Mouse (Mus musculus) heart, postnatal 25 days (tissue): ENCODE results near the gene Cacna2d1. TPM values are rescaled to one million over a fixed set of nuclear protein-coding genes. Genes with fewer than 3 reads are reported as not detected.
A peak's percentile ranks its signal among the peaks of the same experiment; 100 is the strongest.

ENCODE experiments used
- DNase-seq: peaks from one replicate; pipeline ENCODE4 v3.0.0; 2022; ENCODE audit warnings: low spot score
- intact Hi-C: fragments of 180-260 bp; cut with DNase I; formaldehyde crosslinking; loops from one replicate; pipeline ENCODE4 v1.15.1; 2025
- total RNA-seq, 2 experiments: library from RNA; stranded (reverse); gene quantifications; 2 replicates each; pipeline ENCODE4 v1.2.3; 2021

Gene Cacna2d1
- total RNA-seq, 2 experiments from 2014 or later, result 97.0 to 105 TPM

- intact Hi-C loops, result no loop called here
- DNase-seq, result no peak
Measured at GRCm38 (mm10) chr5:16045147-16045878, 110.8 kb downstream of the Cacna2d1 start.

- intact Hi-C loops, result no loop called here
Measured at GRCm38 (mm10) chr5:16047452-16048191, 113.1 kb downstream of the Cacna2d1 start.

DNA sequence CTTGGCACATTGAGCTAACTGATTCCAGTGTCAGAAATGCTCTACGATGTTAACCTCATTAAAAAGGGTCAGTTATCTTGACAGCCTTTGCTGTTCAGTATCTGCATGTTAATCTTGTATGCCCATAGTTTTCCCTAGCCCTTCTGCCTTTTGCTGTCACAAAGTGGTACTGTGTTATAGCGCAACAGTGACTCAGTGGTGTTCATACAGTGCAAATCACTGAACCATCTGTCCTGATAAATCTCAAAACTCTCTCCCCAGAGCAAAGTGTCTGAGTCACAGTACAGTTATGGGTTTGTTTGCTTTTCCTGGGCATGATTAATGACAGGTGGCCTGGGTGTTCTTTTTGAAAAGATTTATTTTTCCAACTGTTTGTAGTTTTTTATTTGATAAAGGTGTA is 122.3 kb downstream of the Cacna2d1 start:
- intact Hi-C loops, result no loop called here
- no peak for DNase-seq

More at GRCm38 (mm10) chr5:16047452-16048191, 113.1 kb downstream of the Cacna2d1 start:
- peak; percentile 8 for DNase-seq

DNA sequence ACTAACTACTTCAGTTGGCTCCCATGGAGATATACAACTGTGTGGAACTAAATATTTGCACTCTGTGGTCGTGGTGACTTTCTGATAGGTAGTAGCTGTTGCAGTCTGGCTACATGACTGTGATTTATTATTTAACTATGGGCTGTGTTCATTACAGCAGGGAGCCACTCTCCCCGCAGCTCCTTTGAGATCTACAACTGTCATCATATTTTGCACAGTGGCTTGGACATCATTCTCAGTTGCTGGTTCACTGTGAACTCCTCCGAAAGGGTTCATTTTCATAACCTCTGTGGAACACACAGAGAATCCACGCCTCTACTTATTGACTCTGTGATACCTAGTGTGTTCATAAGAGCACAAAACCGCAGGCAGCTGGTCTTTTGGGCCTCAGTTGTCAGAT is 128.3 kb downstream of the Cacna2d1 start:
- intact Hi-C loops, result no loop called here
- no peak for DNase-seq

DNA sequence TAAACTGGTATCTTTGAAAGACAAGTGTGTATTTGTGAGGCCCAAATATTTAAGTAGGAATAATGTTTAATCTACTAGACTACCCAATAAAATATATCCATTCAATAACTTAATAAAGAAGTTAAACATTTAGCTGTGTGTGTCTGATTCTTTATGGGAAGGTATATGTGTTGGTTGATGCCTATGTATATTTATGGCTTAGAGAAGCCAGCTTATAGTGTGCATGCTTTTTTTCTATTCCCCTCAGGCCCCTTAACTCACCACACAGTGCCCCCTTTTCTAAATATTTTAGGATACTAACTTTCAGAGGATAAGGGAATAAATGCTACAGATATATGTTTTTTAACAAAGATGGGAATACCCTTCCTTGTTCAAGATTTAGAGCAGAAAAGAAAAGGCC is 128.8 kb downstream of the Cacna2d1 start:
- intact Hi-C loops, result no loop called here
- DNase-seq, result no peak

DNA sequence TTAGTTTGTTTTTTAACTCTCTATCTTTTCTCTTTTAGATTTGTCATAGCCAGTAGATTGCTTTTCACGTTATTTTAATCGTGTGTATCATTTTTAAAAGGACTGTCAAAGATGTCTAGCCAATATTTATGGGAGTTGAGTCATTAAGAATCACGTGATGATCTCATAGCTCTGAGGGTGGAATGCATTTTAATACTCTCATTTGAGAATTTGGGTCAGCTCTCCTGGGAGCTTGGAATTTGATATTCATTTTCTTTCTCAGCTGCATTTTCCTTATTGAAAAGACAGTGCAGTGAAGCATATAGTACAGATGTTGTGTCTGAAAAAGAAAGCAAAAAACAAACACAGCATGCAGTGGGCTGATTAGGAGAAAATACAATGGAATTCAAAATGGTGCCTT is 129.5 kb downstream of the Cacna2d1 start:
- intact Hi-C loops, result no loop called here
- no peak for DNase-seq

GRCm38 (mm10) chr5:16065816-16066215 is 131.3 kb downstream of the Cacna2d1 start:
- no peak for DNase-seq
- intact Hi-C loops, result no loop called here

GRCm38 (mm10) chr5:16082253-16082652 is 147.8 kb downstream of the Cacna2d1 start:
- intact Hi-C loops, result no loop called here
- no peak for DNase-seq

- no peak for DNase-seq
- intact Hi-C loops, result no loop called here
Measured at GRCm38 (mm10) chr5:16086979-16087902, 152.8 kb downstream of the Cacna2d1 start.

GRCm38 (mm10) chr5:16087995-16088394 is 153.5 kb downstream of the Cacna2d1 start:
- intact Hi-C loops, result no loop called here
- DNase-seq, result no peak

DNA sequence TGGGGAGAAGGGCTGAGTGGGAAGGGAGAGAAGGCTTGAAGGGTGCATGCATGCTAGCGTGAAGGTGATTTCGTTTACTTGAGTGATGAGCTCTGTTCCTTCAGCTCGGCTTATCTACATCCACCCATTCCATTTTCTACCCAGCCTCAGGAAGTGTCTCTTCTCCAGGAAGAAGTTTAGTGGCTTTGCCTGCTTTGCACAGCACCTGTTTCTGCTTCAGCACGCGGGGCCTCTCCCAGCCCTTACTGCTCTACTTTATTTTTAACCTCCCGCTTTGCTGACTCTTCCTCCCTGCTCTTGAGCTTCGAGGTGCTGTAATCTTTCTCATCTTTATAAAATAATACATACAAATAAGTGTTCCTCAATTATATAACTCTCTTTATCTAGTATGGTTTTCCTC is 158.0 kb downstream of the Cacna2d1 start:
- intact Hi-C loops, result no loop called here
- DNase-seq, result no peak

- intact Hi-C loops, result no loop called here
- DNase-seq, result no peak
Measured at GRCm38 (mm10) chr5:16093071-16093693, 158.7 kb downstream of the Cacna2d1 start.

DNA sequence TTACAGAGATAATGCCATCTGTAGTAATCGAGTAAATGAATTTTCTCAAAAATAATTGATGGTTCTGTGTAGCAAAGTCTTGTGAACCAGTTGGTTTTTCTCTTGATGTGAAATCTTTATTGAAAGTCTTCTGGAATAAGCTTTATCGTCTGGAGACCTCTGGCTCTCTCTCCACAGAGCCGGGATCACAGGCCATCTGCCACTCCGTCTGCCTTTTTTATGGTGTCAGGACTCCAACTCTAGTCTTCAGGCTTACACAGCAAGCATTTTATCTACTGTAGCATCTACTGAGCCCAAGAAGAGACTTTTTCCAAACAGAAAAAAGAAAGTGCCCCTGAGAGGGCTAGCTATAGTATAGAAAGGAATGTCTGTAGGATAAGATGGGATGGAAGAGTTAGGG is 160.9 kb downstream of the Cacna2d1 start:
- DNase-seq, result no peak
- intact Hi-C loops, result no loop called here

- intact Hi-C loops, result no loop called here
- no peak for DNase-seq
Measured at GRCm38 (mm10) chr5:16098766-16099165, 164.3 kb downstream of the Cacna2d1 start.

GRCm38 (mm10) chr5:16101820-16102219 is 167.3 kb downstream of the Cacna2d1 start:
- intact Hi-C loops, result no loop called here
- no peak for DNase-seq

DNA sequence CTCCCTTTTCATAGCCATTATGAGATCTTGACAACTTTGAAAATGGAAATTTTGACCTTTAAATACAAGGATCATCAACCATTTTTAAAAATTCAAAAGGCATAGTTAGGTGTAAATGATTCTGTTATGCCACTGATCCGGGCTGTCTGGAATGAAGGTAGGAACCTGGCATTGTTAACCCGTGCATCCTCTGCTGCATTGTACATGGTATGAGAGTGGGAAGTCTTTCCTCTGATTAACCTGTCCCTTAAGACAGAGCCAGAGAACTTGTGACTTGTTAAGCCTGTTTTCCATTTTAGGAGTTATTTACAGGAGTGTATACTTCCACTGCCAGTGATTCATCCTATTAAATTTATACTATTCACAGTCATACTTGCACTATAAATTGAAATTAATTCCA is 171.2 kb downstream of the Cacna2d1 start:
- intact Hi-C loops, result no loop called here
- no peak for DNase-seq

- intact Hi-C loops, result no loop called here
Measured at GRCm38 (mm10) chr5:16110643-16111042, 176.2 kb downstream of the Cacna2d1 start.

DNA sequence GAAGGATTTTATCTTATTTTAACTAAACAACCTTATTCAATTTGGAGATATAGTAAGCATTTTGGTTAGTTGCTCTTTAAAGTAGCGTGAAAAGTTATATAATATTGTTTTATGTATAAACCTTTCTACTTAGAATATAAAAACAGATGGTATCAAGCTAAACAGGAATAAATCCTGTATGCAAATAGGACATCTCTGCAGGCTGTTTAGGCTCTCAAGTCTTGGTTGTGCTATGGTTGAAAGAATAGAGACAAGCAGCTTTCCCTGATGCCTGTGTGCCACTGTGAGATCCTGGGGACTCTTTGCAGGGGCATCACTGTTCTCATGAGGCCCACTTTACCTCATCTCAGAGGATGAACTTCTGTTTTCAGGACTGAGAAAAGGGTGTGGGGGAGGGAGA is 179.4 kb downstream of the Cacna2d1 start:
- intact Hi-C loops, result no loop called here
- DNase-seq, result no peak

More at GRCm38 (mm10) chr5:16110643-16111042, 176.2 kb downstream of the Cacna2d1 start:
- DNase-seq, result no peak

GRCm38 (mm10) chr5:16121334-16121733 is 186.8 kb downstream of the Cacna2d1 start:
- DNase-seq, result no peak
- intact Hi-C loops, result no loop called here

DNA sequence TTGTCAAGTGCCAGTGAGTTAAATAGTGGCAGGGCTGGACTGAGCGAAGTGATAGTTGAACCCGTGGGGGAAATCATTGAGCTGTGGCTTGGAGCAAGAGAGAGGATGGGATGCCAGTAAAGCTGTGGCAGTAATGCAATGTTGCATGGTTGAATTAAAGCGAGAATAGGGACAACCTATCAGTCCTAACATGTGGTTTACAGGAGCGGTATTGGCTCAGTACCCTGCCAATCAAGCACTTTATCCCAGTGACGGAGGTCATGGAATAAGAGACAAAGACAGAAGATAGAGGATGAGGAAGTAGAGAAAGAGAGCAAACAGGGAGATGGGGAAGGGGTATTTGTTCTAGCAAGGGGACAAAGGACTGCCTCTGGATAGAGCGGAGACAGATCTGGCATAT is 187.6 kb downstream of the Cacna2d1 start:
- intact Hi-C loops, result no loop called here
- DNase-seq, result no peak
